10 mouse cellular contexts compared by ENCODE assay signal in genomic region chr7:139528309-139529076, GRCm38 (mm10). TPM values are rescaled to one million over a fixed set of nuclear protein-coding genes. Genes with fewer than 3 reads are reported as not detected.
DNase-seq lines count a peak whose midpoint lies in the region; ATAC-seq lines count a peak whose summit lies in the region.
"Had no signal": no experiment of that assay in that cellular context is flagged by ENCODE, and none has a peak within 500 bp of the region (broad histone marks: within the 10 kb centered on the region; RNA-seq: fewer than 3 reads in every experiment).

No protein-coding gene starts in this region.

- no peak overlapping the region for H3K9ac ChIP-seq in embryonic facial prominence, embryonic 14.5 days (ENCODE audit: low read depth, low read length)
- H3K9ac ChIP-seq in liver, embryonic 11.5 days (ENCODE audit: low read depth, low read length): no peak overlapping the region
- no peak overlapping the region for H3K9ac ChIP-seq in heart, embryonic 11.5 days (ENCODE audit: low read depth, low read length)
- H3K9ac ChIP-seq: limb, embryonic 15.5 days; stomach, embryonic 15.5 days had no signal

- peaks cover 22% of the 10 kb centered on the region for H3K36me3 ChIP-seq in embryonic facial prominence, embryonic 14.5 days (ENCODE audit: control insufficient read depth, insufficient read depth, low read length)
- H3K36me3 ChIP-seq in limb, embryonic 10.5 days: 0 out of 2 replicates have a peak, but pooled peaks cover 6% of the 10 kb centered on the region
- H3K36me3 ChIP-seq in liver, embryonic 11.5 days (ENCODE audit: control insufficient read depth, insufficient read depth, low read length): no peaks in the 10 kb centered on the region
- H3K36me3 ChIP-seq in heart, embryonic 11.5 days (ENCODE audit: control insufficient read depth, insufficient read depth, low read length): peaks cover 17% of the 10 kb centered on the region

- DNase-seq in layer of hippocampus, adult 8-10 months (ENCODE audit: low spot score in 2 of 2): peak; percentile 37 to 54
- no peak for DNase-seq in layer of hippocampus, adult 18-20 months (ENCODE audit: low spot score in 2 of 2)
- DNase-seq in embryonic facial prominence, embryonic 14.5 days (ENCODE audit: low spot score): peak; percentile 66
- peak; percentile 32 for DNase-seq in limb, embryonic 10.5 days (ENCODE audit: low spot score)
- DNase-seq in retina, embryonic 14.5 days (ENCODE audit: low spot score): peak; percentile 87
- DNase-seq in liver, embryonic 11.5 days (ENCODE audit: low spot score): no peak
- no peak for DNase-seq in adrenal gland, postnatal 36 days

- no peaks in the 10 kb centered on the region for H3K4me1 ChIP-seq in embryonic facial prominence, embryonic 14.5 days (ENCODE audit: control insufficient read depth, insufficient read depth, low read length)
- H3K4me1 ChIP-seq in limb, embryonic 10.5 days: peaks cover 15% of the 10 kb centered on the region
- H3K4me1 ChIP-seq in liver, embryonic 11.5 days (replicated peaks; ENCODE audit: control insufficient read depth, insufficient read depth, low read length): no peaks in the 10 kb centered on the region
- no peaks in the 10 kb centered on the region for H3K4me1 ChIP-seq in heart, embryonic 11.5 days (ENCODE audit: control insufficient read depth, insufficient read depth, low read length)
- H3K4me1 ChIP-seq: limb, embryonic 15.5 days; stomach, embryonic 15.5 days had no signal

- no peak overlapping the region for H3K4me3 ChIP-seq in embryonic facial prominence, embryonic 14.5 days (ENCODE audit: low read depth, low read length)
- H3K4me3 ChIP-seq in limb, embryonic 10.5 days: no peak overlapping the region
- no peak overlapping the region for H3K4me3 ChIP-seq in liver, embryonic 11.5 days (ENCODE audit: low read depth, low read length)
- H3K4me3 ChIP-seq in heart, embryonic 11.5 days (ENCODE audit: low read depth, low read length): no peak overlapping the region
- H3K4me3 ChIP-seq: limb, embryonic 15.5 days; stomach, embryonic 15.5 days had no signal

- 32% methylated on average over 14 of the region's 15 CpGs for WGBS in embryonic facial prominence, embryonic 14.5 days
- WGBS in limb, embryonic 10.5 days: 24% methylated on average over 15 of the region's 15 CpGs
- 59% methylated on average over 15 of the region's 15 CpGs for WGBS in liver, embryonic 11.5 days
- WGBS in heart, embryonic 11.5 days (ENCODE audit: insufficient replicate concordance): 39% methylated on average over 15 of the region's 15 CpGs

- H3K9me3 ChIP-seq in embryonic facial prominence, embryonic 14.5 days (ENCODE audit: control insufficient read depth, low read length): no peaks in the 10 kb centered on the region
- H3K9me3 ChIP-seq in limb, embryonic 10.5 days (replicated peaks): no peaks in the 10 kb centered on the region
- no peaks in the 10 kb centered on the region for H3K9me3 ChIP-seq in liver, embryonic 11.5 days (ENCODE audit: control insufficient read depth, low read length)
- no peaks in the 10 kb centered on the region for H3K9me3 ChIP-seq in heart, embryonic 11.5 days (replicated peaks; ENCODE audit: control insufficient read depth, low read length)
- H3K9me3 ChIP-seq: limb, embryonic 15.5 days; stomach, embryonic 15.5 days had no signal

- no peaks in the 10 kb centered on the region for H3K27me3 ChIP-seq in embryonic facial prominence, embryonic 14.5 days (replicated peaks; ENCODE audit: control insufficient read depth, insufficient read depth, low read length)
- peaks cover 78% of the 10 kb centered on the region for H3K27me3 ChIP-seq in limb, embryonic 10.5 days (ENCODE audit: low read depth, poor library complexity, severe bottlenecking)
- no peaks in the 10 kb centered on the region for H3K27me3 ChIP-seq in liver, embryonic 11.5 days (replicated peaks; ENCODE audit: control insufficient read depth, insufficient read depth, low read length)
- H3K27me3 ChIP-seq in heart, embryonic 11.5 days (ENCODE audit: control insufficient read depth, insufficient read depth, low read length): no peaks in the 10 kb centered on the region
- H3K27me3 ChIP-seq: limb, embryonic 15.5 days; stomach, embryonic 15.5 days had no signal

- peak; percentile 85; the same call in 1 of the 2 replicates for ATAC-seq in embryonic facial prominence, embryonic 14.5 days (ENCODE audit: low read depth)
- no peak for ATAC-seq in liver, embryonic 11.5 days (replicated peaks; ENCODE audit: low FRiP score)
- ATAC-seq in heart, embryonic 11.5 days (replicated peaks; ENCODE audit: insufficient number of reproducible peaks, low FRiP score, low TSS enrichment): no peak

- no peak overlapping the region for H3K27ac ChIP-seq in embryonic facial prominence, embryonic 14.5 days (replicated peaks; ENCODE audit: low read depth, low read length)
- H3K27ac ChIP-seq in limb, embryonic 10.5 days: no peak overlapping the region
- H3K27ac ChIP-seq in liver, embryonic 11.5 days (ENCODE audit: low read depth, low read length): no peak overlapping the region
- no peak overlapping the region for H3K27ac ChIP-seq in heart, embryonic 11.5 days (ENCODE audit: low read depth, low read length)
- H3K27ac ChIP-seq: limb, embryonic 15.5 days; stomach, embryonic 15.5 days had no signal

- H3K4me2 ChIP-seq in embryonic facial prominence, embryonic 14.5 days (ENCODE audit: low read depth, low read length): no peak overlapping the region
- no peak overlapping the region for H3K4me2 ChIP-seq in liver, embryonic 11.5 days
- H3K4me2 ChIP-seq in heart, embryonic 11.5 days: no peak overlapping the region
- H3K4me2 ChIP-seq: limb, embryonic 15.5 days; stomach, embryonic 15.5 days had no signal

RNA-seq across cellular contexts. Expression of gene Nkx6-2, which starts 54.1 kb away (rescaled TPM):
- total RNA-seq in layer of hippocampus, adult 8-10 months (2022): 10 to 100 TPM in 2 of 4 experiments, 1 to 10 TPM in 2; 8.0 to 14.0 (median 10.2) TPM
- 10 to 100 TPM in 1 of 2 experiments, 1 to 10 TPM in 1; 9.9 to 14.0 TPM for total RNA-seq in layer of hippocampus, adult 18-20 months (2021)
- polyA plus RNA-seq in embryonic facial prominence, embryonic 14.5 days (2014; fragmentation: Nextera tagmentation; extraction: Ambion mirVana): 0.16 TPM in 1 of 2 replicates, not detected in the other
- polyA plus RNA-seq in limb, embryonic 10.5 days (2016; fragmentation: Nextera tagmentation; extraction: Ambion mirVana): not detected in 2 replicates
- polyA plus RNA-seq in liver, embryonic 11.5 days (2014; fragmentation: Nextera tagmentation; extraction: Ambion mirVana): 0.32 and 0.56 TPM in 2 replicates
- total RNA-seq in adrenal gland, postnatal 36 days (2021): not detected
- 0.09 and 0.34 TPM in 2 replicates for polyA plus RNA-seq in heart, embryonic 11.5 days (2014; fragmentation: Nextera tagmentation; extraction: Ambion mirVana)

Comparison
In these comparisons a context has a peak if more than half of its experiments do, and no peak if none do; other contexts are left out.
1. DNase-seq: peak in layer of hippocampus, adult 8-10 months (2 of 2), embryonic facial prominence, embryonic 14.5 days (single experiment), limb, embryonic 10.5 days (single experiment) and retina, embryonic 14.5 days (single experiment); none in layer of hippocampus, adult 18-20 months (0 of 2), liver, embryonic 11.5 days (single experiment) and adrenal gland, postnatal 36 days (0 of 2).